Mouse (Mus musculus): ENCODE measurements at regions not wholly inside any gene's neighbourhood (a gene's known extent, or its start where the extent isn't known, plus 50 kb on each side); places are given as distances from the start of the nearest gene placed in this dataset.

GRCm38 (mm10) chr5:39316478-39316877 is 438.8 kb downstream of the Hs3st1 start:
- TF ChIP-seq GATA1 (IDR thresholded peaks at IDR 0.05; ENCODE audit: borderline replicate concordance, low read length) (no peak), FLI1 (IDR thresholded peaks at IDR 0.05; ENCODE audit: low read length) (no peak)

All from megakaryocyte, embryonic 14.5 days (primary cell).